Mouse (Mus musculus) heart, adult 2 months (tissue): ENCODE measurements around the gene Klhl26.

Experiments used
- CTCF ChIP-seq: fragments of 200-600 bp; IDR thresholded peaks from 2 replicates; pipeline ENCODE4 v1.8.1; 2022; ENCODE audit warnings: antibody characterized with exemption, mild to moderate bottlenecking, moderate library complexity
- POLR2A ChIP-seq: fragments of 200-500 bp; IDR thresholded peaks from 2 replicates; pipeline ENCODE4 v1.6.1; 2011; ENCODE audit warnings: mild to moderate bottlenecking, low read depth, low read length, control low read depth; ENCODE audit not compliant: insufficient read depth

DNA sequence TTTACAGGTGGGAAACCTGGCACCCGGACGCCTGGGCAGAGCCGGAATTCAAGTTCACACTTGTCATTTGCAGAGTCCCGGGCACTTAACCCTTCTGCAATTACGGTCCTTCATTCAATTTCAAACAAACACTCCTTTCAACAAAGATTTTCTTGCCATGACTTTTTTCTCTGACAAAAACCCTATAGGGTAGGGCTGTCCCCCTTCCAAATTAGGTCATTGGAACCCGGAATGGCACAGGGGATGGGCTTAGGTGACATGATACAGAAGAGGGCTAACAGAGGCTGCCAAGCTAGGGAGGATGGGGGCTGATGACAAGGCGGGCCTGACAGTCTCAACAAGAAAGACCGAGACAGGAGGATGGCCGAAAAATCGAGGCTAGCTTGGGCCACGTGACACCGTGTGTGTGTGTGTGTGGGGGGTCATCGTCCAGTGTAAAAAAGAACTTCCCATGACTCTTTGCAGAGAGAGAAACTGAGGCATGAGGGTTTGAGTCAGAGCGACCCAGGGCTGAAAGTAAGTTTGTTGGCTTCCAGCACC is 12.2 kb upstream of the Klhl26 start:
- no peak for TF ChIP-seq POLR2A
- no peak for TF ChIP-seq CTCF
